Mouse (Mus musculus): ENCODE results near the gene Gm27235.
"Not testable (repeated sequence)": the region's sequence is repeated elsewhere in the genome, so short reads cannot be mapped to it uniquely, and the experiment has no call there.

The Gm27235 gene

GRCm38 (mm10) chr9:35790001-35790400 lies at the start of gene Gm27235, which contains the start of gene D730048I06Rik:
Gene Gm27235 (minus strand): TSS chr9:35790101.
Gene D730048I06Rik (minus strand): TSS chr9:35790112.
- no peak for DNase-seq

GRCm38 (mm10) chr9:35817881-35818280 lies 28.0 kb upstream of the Gm27235 start:
- DNase-seq, result not testable (repeated sequence)

- no peak for DNase-seq
These were observed 8.2 kb upstream of the Gm27235 start for GRCm38 (mm10) chr9:35798146-35798545.

GRCm38 (mm10) chr9:35778009-35778408 lies 11.9 kb downstream of the Gm27235 start, which contains the start of gene Gm17727:
Gene Gm17727 (minus strand): TSS chr9:35778109.
- DNase-seq, result no peak

GRCm38 (mm10) chr9:35756843-35757242 lies 33.1 kb downstream of the Gm27235 start:
- no peak for DNase-seq

GRCm38 (mm10) chr9:35740749-35741148 lies 49.2 kb downstream of the Gm27235 start, which contains the start of gene Gm17677:
Gene Gm17677 (plus strand): TSS chr9:35741049.
- no peak for DNase-seq
